Mouse (Mus musculus) embryonic facial prominence, embryonic 12.5 days (tissue): Measurements from ENCODE around the gene Pcmt1. TPM values are rescaled to one million over a fixed set of nuclear protein-coding genes. Genes with fewer than 3 reads are reported as not detected.

Experiments used
- ATAC-seq: fragments of 200-750 bp; cut with Nextera tagmentation; 2 replicates; pipeline ENCODE4 v1.8.0; 2017; ENCODE audit not compliant: insufficient number of reproducible peaks, insufficient read depth, low FRiP score, low TSS enrichment
- H3K27ac ChIP-seq: fragments of 300-500 bp; sonication (generic); 2 replicates; pipeline ENCODE4 v1.5.1; 2016; ENCODE audit warnings: mild to moderate bottlenecking
- H3K27me3 ChIP-seq: fragments of 300-500 bp; sonication (generic); 2 replicates; pipeline ENCODE4 v1.6.1; 2016; ENCODE audit warnings: mild to moderate bottlenecking, moderate library complexity
- H3K36me3 ChIP-seq: fragments of 300-500 bp; sonication (generic); 2 replicates; pipeline ENCODE4 v1.6.1; 2016; ENCODE audit warnings: mild to moderate bottlenecking
- H3K4me1 ChIP-seq: fragments of 300-500 bp; sonication (generic); 2 replicates; pipeline ENCODE4 v1.6.1; 2016
- H3K4me2 ChIP-seq: fragments of 300-500 bp; sonication (generic); replicated peaks from 2 replicates; pipeline ENCODE4 v1.6.1; 2016; ENCODE audit warnings: mild to moderate bottlenecking, moderate library complexity
- H3K4me3 ChIP-seq: fragments of 300-500 bp; sonication (generic); 2 replicates; pipeline ENCODE4 v1.5.1; 2016; ENCODE audit warnings: mild to moderate bottlenecking
- H3K9ac ChIP-seq: fragments of 300-500 bp; sonication (generic); 2 replicates; pipeline ENCODE4 v1.6.1; 2016; ENCODE audit warnings: mild to moderate bottlenecking, moderate library complexity
- H3K9me3 ChIP-seq: fragments of 300-500 bp; sonication (generic); 2 replicates; pipeline ENCODE4 v1.6.1; 2016; ENCODE audit warnings: mild to moderate bottlenecking, moderate library complexity
- WGBS: fragments of 180-500 bp; shearing (Covaris S2); methylation state at CpG from one replicate; pipeline ENCODE4 v1.1.7; 2016; 5-methylcytosine and 5-hydroxymethylcytosine counted together
- polyA plus RNA-seq: library from polyadenylated mRNA; unstranded; fragments of >200 nt; fragmentation: Nextera tagmentation; extraction: Ambion mirVana; gene quantifications from 2 replicates; pipeline ENCODE4 v1.2.1, GENCODE M21; 2016

The Pcmt1 gene
- polyA plus RNA-seq, 1 experiment from 2014 or later: 126 TPM

GRCm38 (mm10) chr10:7681343-7682025 is 548 bp upstream of the Pcmt1 start:
- Histone ChIP-seq H3K27ac (peak overlapping the region; percentile 96), H3K36me3 (peaks cover 30% of the 10 kb centered on the region), H3K9me3 (no peaks in the 10 kb centered on the region), H3K9ac (peak overlapping the region; percentile 100), H3K27me3 (no peaks in the 10 kb centered on the region), H3K4me3 (peak overlapping the region; percentile 98), H3K4me2 (peak overlapping the region; percentile 75), H3K4me1 (peaks cover 24% of the 10 kb centered on the region; the same call in 1 of the 2 replicates)
- ATAC-seq: peak; percentile 87
- WGBS: 1% methylated on average over 47 of the region's 64 CpGs

GRCm38 (mm10) chr10:7673673-7674072 is 7.3 kb downstream of the Pcmt1 start:
- Histone ChIP-seq H3K36me3 (peaks cover 71% of the 10 kb centered on the region), H3K27me3 (no peaks in the 10 kb centered on the region), H3K27ac (no peak overlapping the region), H3K9me3 (no peaks in the 10 kb centered on the region), H3K9ac (no peak overlapping the region), H3K4me1 (no peaks in the 10 kb centered on the region), H3K4me3 (no peak overlapping the region), H3K4me2 (no peak overlapping the region)
- 65% methylated on average over 1 of the region's 1 CpGs for WGBS
- no peak for ATAC-seq

DNA sequence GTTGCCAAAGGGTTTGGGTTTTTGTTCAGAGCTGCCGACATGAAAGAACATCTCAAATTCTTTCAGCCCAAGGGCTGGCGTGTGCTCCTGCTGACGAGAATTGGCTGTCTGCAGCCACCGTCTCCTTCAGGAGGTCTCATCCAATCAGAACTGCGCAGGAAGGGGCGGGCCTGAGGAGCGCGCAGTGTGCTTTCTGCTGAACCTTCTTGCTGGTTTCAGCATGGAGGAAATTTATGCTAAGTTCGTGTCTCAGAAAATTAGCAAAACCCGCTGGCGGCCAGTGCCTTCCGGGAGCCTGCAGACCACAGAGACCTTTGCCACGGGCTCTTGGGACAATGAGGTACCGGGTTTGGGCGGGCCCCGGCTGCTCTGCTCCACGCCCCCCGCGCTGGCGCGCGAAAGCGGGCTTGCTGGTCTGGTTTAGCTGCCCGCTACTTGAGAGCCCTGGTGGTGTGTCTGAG is 13.6 kb downstream of the Pcmt1 start, which contains the start of gene Nup43:
Gene Nup43, plus strand, starts transcription at position 162 of the 461 bp plus-strand sequence.
- under 1% methylated on average over 24 of the region's 24 CpGs for WGBS
- peak within 1 kb of the TSS; percentile 82 for H3K9ac ChIP-seq
- peaks cover 6% of the 10 kb centered on the region for H3K4me1 ChIP-seq
- ATAC-seq: peak; percentile 84
- H3K4me3 ChIP-seq: peak within 1 kb of the TSS; percentile 87
- no peaks in the 10 kb centered on the region for H3K27me3 ChIP-seq
- H3K9me3 ChIP-seq: no peaks in the 10 kb centered on the region
- peaks cover 22% of the 10 kb centered on the region for H3K36me3 ChIP-seq
- peak within 1 kb of the TSS; percentile 77 for H3K4me2 ChIP-seq
- peak within 1 kb of the TSS; percentile 80 for H3K27ac ChIP-seq

- Histone ChIP-seq H3K9me3 (no peaks in the 10 kb centered on the region), H3K4me3 (no peak overlapping the region), H3K4me1 (peaks cover 6% of the 10 kb centered on the region), H3K4me2 (no peak overlapping the region), H3K9ac (no peak overlapping the region), H3K27ac (no peak overlapping the region), H3K36me3 (peaks cover 6% of the 10 kb centered on the region; the same call in 1 of the 2 replicates), H3K27me3 (no peaks in the 10 kb centered on the region)
- no peak for ATAC-seq
- 88% methylated on average over 1 of the region's 1 CpGs for WGBS
Observed at GRCm38 (mm10) chr10:7664889-7665288, 16.0 kb downstream of the Pcmt1 start.

GRCm38 (mm10) chr10:7664027-7664526 is 16.9 kb downstream of the Pcmt1 start:
- Histone ChIP-seq H3K36me3 (no peaks in the 10 kb centered on the region), H3K9ac (peak overlapping the region; percentile 84), H3K27ac (peak overlapping the region; percentile 92; the same call in 1 of the 2 replicates), H3K27me3 (no peaks in the 10 kb centered on the region), H3K4me2 (peak overlapping the region; percentile 84), H3K9me3 (no peaks in the 10 kb centered on the region), H3K4me1 (peaks cover 6% of the 10 kb centered on the region), H3K4me3 (peak overlapping the region; percentile 93)
- no peak for ATAC-seq
- WGBS: 63% methylated on average over 6 of the region's 6 CpGs

GRCm38 (mm10) chr10:7663159-7664026 is 17.5 kb downstream of the Pcmt1 start:
- peak overlapping the region; percentile 84 for H3K9ac ChIP-seq
- no peaks in the 10 kb centered on the region for H3K9me3 ChIP-seq
- no peaks in the 10 kb centered on the region for H3K27me3 ChIP-seq
- ATAC-seq: peak; percentile 90
- H3K4me1 ChIP-seq: peaks cover 5% of the 10 kb centered on the region
- under 1% methylated on average over 64 of the region's 64 CpGs for WGBS
- no peaks in the 10 kb centered on the region for H3K36me3 ChIP-seq
- peak overlapping the region; percentile 84 for H3K4me2 ChIP-seq
- H3K27ac ChIP-seq: peak overlapping the region; percentile 92
- H3K4me3 ChIP-seq: peak overlapping the region; percentile 93

- 0% methylated on average over 44 of the region's 44 CpGs for WGBS
- Histone ChIP-seq H3K9ac (peak overlapping the region; percentile 84), H3K4me3 (peak overlapping the region; percentile 93), H3K9me3 (no peaks in the 10 kb centered on the region), H3K4me1 (no peaks in the 10 kb centered on the region), H3K27me3 (no peaks in the 10 kb centered on the region), H3K4me2 (peak overlapping the region; percentile 84), H3K27ac (peak overlapping the region; percentile 92), H3K36me3 (no peaks in the 10 kb centered on the region)
- peak; percentile 76 for ATAC-seq
Observed at GRCm38 (mm10) chr10:7662471-7663141, 18.3 kb downstream of the Pcmt1 start.

DNA sequence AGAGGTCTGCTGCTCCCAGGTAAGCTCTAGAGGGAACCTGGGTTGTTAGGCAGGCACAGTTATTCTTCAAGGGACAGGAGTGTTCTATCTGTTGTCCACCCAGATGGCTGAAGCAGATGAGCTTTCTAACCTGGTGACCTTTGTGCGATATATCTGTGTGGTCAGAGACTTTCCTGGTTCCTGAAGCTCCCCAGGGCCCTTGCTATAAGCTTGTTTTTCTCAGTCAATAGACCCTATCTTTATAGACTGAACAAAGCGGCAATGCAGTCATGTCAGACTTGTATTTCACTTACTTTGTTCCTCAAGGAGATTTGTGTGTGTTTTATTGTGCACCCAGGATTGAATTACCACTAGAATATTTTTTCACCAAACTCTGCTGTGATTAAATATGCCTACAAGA is 29.9 kb downstream of the Pcmt1 start:
- 87% methylated on average over 2 of the region's 2 CpGs for WGBS
- H3K4me2 ChIP-seq: no peak overlapping the region
- ATAC-seq: no peak

DNA sequence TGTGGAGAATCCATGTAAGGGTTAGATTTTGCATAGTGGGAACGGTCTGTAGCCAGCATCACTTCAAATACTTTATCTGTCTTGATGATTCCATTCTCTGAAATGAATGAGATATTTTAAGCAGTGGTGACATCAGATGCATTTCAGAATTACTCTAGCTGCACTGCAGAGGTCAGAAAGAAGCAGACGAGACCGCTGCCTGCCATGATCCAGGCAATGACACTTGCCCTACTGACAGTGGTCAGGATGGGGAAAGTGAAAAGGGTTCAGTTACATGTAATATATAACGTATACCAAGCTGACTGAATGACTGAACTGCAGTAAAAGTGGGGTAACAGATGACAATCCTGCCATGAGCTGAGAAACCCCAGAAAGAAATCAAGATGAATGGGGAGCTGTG is 31.9 kb downstream of the Pcmt1 start:
- Histone ChIP-seq H3K36me3 (peaks cover 30% of the 10 kb centered on the region), H3K4me1 (no peaks in the 10 kb centered on the region), H3K9ac (no peak overlapping the region), H3K27ac (no peak overlapping the region), H3K4me2 (no peak overlapping the region), H3K4me3 (no peak overlapping the region), H3K9me3 (no peaks in the 10 kb centered on the region), H3K27me3 (no peaks in the 10 kb centered on the region)
- WGBS: 90% methylated on average over 4 of the region's 4 CpGs
- ATAC-seq: no peak

More for the DNA sequence above, 29.9 kb downstream of the Pcmt1 start:
- H3K27ac ChIP-seq: no peak overlapping the region
- no peaks in the 10 kb centered on the region for H3K27me3 ChIP-seq
- no peak overlapping the region for H3K9ac ChIP-seq
- H3K4me3 ChIP-seq: no peak overlapping the region
- H3K36me3 ChIP-seq: peaks cover 25% of the 10 kb centered on the region
- no peaks in the 10 kb centered on the region for H3K9me3 ChIP-seq
- no peaks in the 10 kb centered on the region for H3K4me1 ChIP-seq

- Histone ChIP-seq H3K9me3 (no peaks in the 10 kb centered on the region), H3K4me1 (no peaks in the 10 kb centered on the region), H3K9ac (no peak overlapping the region), H3K27me3 (no peaks in the 10 kb centered on the region), H3K27ac (no peak overlapping the region), H3K36me3 (peaks cover 42% of the 10 kb centered on the region), H3K4me3 (no peak overlapping the region), H3K4me2 (no peak overlapping the region)
- 89% methylated on average over 2 of the region's 2 CpGs for WGBS
- no peak for ATAC-seq
Observed at GRCm38 (mm10) chr10:7645911-7646310, 35.0 kb downstream of the Pcmt1 start.

GRCm38 (mm10) chr10:7640366-7640765 is 40.6 kb downstream of the Pcmt1 start:
- Histone ChIP-seq H3K27me3 (no peaks in the 10 kb centered on the region), H3K4me1 (no peaks in the 10 kb centered on the region), H3K36me3 (peaks cover 52% of the 10 kb centered on the region), H3K27ac (no peak overlapping the region), H3K9me3 (no peaks in the 10 kb centered on the region), H3K9ac (no peak overlapping the region), H3K4me2 (no peak overlapping the region), H3K4me3 (no peak overlapping the region)
- ATAC-seq: no peak
- WGBS: 96% methylated on average over 12 of the region's 12 CpGs
